Mouse (Mus musculus): ENCODE measurements around the gene Lrrc8d. TPM values are rescaled to one million over a fixed set of nuclear protein-coding genes. Genes with fewer than 3 reads are reported as not detected.

Gene Lrrc8d
- 10.7 and 11.6 TPM in 2 replicates for polyA plus RNA-seq (2015; fragmentation: Nextera tagmentation; extraction: Ambion mirVana)

DNA sequence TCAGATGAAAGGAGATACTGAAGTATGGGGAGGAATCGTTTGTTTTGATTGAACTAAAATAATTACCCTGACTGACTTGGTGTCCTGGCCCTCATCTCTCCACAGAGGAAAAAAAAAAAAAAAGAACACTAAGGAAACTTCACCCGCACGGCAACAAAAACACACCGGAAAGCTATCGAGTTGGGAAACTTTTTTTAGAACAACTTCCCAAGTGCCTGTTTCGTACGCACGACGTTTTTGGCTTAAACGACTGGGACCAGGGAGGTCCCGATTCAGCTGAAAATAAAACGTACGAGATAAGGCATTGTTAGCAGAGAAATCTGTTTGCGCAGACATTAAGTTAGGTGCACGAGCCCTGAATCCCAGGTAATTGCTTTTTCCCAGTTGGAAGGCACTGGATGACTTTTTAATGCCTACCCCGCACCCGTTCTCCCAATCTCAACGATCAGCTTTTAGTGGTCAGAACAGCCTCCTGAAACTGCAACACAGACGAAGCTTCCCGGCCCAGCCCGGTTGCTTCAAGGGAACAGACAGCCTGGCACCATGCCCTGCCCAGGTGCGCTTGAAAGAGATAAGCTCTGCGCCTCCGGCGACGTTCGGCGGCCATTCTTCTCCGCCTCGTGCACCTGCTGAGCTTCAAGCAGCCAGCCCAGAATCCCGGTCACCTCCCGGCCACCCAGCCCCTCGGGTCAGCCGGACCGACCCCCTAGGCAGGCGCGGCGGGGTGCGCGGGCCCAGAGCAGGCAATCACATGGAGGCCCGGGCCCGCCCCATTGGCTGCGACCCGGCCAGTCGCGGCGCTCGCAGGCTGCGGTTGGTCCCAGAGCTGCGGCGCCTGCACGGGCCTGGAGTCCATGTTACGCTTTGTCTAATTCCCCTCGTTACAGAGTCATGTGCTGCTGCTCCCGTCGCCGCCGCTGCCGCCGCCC, at the start of gene Lrrc8d:
Lrrc8d (plus strand) TSS at position 829 of the 929 bp plus-strand sequence.
- Histone ChIP-seq H3K4me3 (peak within 1 kb of the TSS; percentile 89), H3K27me3 (no peaks in the 10 kb centered on the region), H3K36me3 (no peaks in the 10 kb centered on the region), H3K9me3 (no peaks in the 10 kb centered on the region), H3K9ac (peak within 1 kb of the TSS; percentile 80), H3K4me2 (peak within 1 kb of the TSS; percentile 92), H3K27ac (peak within 1 kb of the TSS; percentile 75), H3K4me1 (peaks cover 30% of the 10 kb centered on the region)
- peak; percentile 82 for ATAC-seq (ENCODE audit: insufficient number of reproducible peaks, low FRiP score, low TSS enrichment, low read depth)
- WGBS: 2% methylated on average over 60 of the region's 60 CpGs

DNA sequence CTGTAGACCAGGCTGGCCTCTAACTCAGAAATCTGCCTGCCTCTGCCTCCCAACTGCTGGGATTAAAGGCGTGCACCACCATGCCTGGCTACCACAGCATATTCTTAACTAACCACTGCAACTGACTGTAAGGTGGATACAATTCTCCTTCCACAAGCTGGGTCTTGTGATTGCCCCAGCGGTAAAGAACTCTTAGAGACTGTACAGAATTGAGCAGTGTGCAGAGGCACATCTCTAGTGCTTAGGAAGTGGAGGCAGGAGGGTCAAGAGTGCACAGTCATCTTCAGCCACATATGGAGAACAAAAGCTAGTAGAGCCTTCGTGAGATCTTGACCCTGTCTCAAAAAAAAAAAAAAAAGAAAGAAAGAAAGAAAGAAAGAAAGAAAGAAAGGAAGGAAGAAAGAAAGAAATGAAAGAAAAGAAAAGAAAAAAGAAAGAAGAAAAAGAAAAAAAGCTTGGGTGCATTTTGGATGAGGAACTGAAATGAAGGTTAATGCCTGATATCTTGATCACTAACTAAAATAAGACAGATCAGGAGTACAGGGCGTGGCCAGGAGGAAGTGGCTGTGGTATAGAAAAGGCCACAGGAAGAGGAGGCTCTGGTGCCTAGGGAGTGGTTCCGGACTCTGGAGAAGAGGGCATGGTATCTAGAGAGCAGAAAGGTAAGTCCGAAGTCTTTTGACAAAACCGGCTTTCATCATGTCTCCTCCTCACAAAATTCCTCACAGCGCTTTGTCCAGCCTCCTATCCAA, 48.9 kb upstream of the Lrrc8d start:
- Histone ChIP-seq H3K4me2 (0 out of 2 replicates have a peak overlapping the region, but pooled peaks have one; percentile 5), H3K9me3 (no peaks in the 10 kb centered on the region), H3K4me3 (no peak overlapping the region), H3K27ac (peak overlapping the region; percentile 51), H3K4me1 (peaks cover 17% of the 10 kb centered on the region), H3K27me3 (no peaks in the 10 kb centered on the region), H3K36me3 (no peaks in the 10 kb centered on the region), H3K9ac (no peak overlapping the region)
- 84% methylated on average over 8 of the region's 8 CpGs for whole genome bisulfite sequencing
- no peak for ATAC-seq (ENCODE audit: insufficient number of reproducible peaks, low FRiP score, low TSS enrichment, low read depth)

DNA sequence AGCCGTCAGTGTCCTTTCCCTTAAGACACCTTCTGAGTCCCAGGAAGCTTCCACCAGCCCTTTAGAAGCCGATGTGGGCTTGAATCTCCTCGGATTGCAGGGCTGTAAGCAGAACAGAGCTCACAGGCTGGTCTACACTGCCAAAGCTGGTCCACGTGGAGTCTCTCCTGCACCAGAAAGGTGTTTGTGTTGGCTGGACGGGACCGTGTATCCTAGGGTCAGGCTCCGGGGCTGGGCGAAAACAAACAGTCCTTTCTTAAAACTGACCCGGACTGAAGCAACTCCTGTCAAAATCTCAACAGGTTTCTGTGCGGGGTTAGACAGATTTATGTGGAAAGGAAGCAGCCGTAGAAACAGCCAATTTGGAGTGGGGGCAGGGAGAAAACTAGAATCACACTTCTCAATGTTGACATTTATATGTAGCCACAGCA, 48.2 kb upstream of the Lrrc8d start:
- WGBS: 39% methylated on average over 11 of the region's 11 CpGs
- Histone ChIP-seq H3K27ac (peak overlapping the region; percentile 51), H3K27me3 (no peaks in the 10 kb centered on the region), H3K9ac (no peak overlapping the region), H3K4me2 (0 out of 2 replicates have a peak overlapping the region, but pooled peaks have one; percentile 5), H3K4me1 (peaks cover 17% of the 10 kb centered on the region), H3K36me3 (no peaks in the 10 kb centered on the region), H3K9me3 (no peaks in the 10 kb centered on the region), H3K4me3 (no peak overlapping the region)
- ATAC-seq (ENCODE audit: insufficient number of reproducible peaks, low FRiP score, low TSS enrichment, low read depth): peak; percentile 71; the same call in 1 of the 2 replicates

DNA sequence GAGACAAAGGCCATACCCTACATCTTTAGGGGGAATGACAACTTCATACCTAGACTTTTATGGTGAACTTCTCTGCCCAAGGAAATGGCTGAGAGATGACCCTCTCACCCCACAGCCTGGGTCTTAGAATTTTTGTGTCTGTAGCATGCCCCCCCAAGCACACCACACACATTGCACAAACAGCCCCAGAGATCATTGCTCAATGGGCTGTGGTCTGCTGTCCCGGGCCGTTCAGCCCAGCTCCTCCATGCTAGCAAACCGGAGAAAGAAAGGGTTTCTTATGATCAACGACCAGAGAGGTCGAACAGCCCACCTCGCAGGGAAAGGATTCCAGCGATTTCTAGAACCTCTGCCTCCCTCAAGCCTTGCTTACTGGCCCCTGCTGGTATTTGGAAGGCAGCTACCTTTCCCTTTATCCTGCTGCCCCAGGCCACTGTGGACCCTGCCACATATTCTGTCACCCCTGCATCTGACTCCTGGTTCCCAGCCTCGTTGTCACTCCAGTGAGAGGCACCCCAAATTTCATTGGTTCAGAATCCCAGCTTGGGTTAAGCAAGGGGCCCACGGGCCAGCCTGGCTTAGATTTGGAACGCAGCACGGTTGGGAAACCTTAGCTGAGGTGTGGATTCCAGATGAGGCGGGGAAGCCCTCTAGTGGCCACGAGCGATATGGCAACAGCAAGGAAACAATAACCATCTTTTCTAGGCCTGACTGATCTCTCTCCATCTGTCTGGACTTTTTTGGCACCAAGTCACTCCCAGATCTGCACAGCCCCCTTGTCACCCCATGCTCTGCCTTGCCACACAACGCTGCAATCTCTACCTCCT, 45.3 kb upstream of the Lrrc8d start:
- no peak for ATAC-seq (ENCODE audit: insufficient number of reproducible peaks, low FRiP score, low TSS enrichment, low read depth)
- H3K9me3 ChIP-seq: no peaks in the 10 kb centered on the region
- 22% methylated on average over 15 of the region's 15 CpGs for WGBS

DNA sequence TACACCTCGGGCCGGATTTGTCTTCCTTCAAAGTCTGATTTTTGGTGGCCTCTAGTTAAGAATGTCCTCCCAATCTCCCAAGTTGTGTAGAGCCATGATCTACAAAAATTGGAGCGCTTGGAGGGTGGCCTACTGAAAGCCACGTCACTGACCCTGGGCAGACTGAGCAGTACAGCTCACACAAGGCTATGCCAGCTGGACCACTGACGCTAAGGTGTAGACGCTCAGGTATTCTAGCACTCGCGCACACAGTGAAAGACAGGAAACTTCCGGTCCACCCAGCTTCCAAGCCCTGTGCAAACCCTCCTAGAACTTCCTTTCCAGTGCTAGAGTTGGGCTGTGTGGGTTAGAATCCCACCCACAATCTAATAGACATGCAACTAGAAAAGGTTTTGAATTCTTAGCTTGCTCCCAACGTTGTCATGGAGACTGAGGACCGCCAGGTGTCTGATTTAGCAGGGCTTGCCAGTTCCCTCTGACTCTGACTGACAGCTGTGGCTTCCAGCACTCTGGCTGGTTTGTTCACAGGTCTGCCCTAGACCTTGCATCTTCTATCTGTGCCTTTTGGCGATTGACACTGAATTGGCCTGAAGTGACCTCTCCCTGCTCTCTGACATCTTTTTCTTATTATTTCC, 44.6 kb upstream of the Lrrc8d start:
- Histone ChIP-seq H3K4me1 (peaks cover 10% of the 10 kb centered on the region), H3K4me3 (no peak overlapping the region), H3K36me3 (no peaks in the 10 kb centered on the region), H3K27ac (no peak overlapping the region), H3K4me2 (no peak overlapping the region), H3K27me3 (no peaks in the 10 kb centered on the region), H3K9ac (no peak overlapping the region), H3K9me3 (no peaks in the 10 kb centered on the region)
- WGBS: 66% methylated on average over 12 of the region's 12 CpGs
- ATAC-seq (ENCODE audit: insufficient number of reproducible peaks, low FRiP score, low TSS enrichment, low read depth): no peak

More for the DNA sequence above, 45.3 kb upstream of the Lrrc8d start:
- H3K27me3 ChIP-seq: no peaks in the 10 kb centered on the region
- H3K4me3 ChIP-seq: no peak overlapping the region
- no peak overlapping the region for H3K9ac ChIP-seq
- H3K27ac ChIP-seq: no peak overlapping the region
- no peaks in the 10 kb centered on the region for H3K36me3 ChIP-seq
- peaks cover 14% of the 10 kb centered on the region for H3K4me1 ChIP-seq
- H3K4me2 ChIP-seq: no peak overlapping the region

DNA sequence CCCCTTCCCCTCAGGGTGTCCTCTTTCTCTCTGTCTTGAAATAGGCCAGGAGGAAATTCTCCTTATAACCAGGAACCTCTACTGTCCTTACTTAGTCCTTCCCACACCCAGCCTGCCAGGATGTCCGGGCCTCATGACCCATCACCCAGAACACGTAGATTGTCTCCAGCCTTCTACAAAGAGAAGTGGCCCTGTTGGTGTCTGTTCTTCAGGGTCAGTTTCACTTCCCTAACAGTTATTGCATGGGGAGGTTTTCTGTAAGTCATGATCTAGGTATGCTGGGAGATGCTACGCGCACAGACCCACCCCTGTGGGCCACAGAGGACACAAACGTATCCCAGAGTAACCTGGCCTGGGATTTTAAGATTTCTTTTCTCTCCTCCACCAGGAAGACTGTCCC, 37.9 kb upstream of the Lrrc8d start:
- Histone ChIP-seq H3K36me3 (no peaks in the 10 kb centered on the region), H3K4me2 (no peak overlapping the region), H3K4me3 (no peak overlapping the region), H3K4me1 (no peaks in the 10 kb centered on the region), H3K9ac (no peak overlapping the region), H3K9me3 (no peaks in the 10 kb centered on the region), H3K27me3 (no peaks in the 10 kb centered on the region), H3K27ac (no peak overlapping the region)
- 82% methylated on average over 5 of the region's 5 CpGs for WGBS
- ATAC-seq (ENCODE audit: insufficient number of reproducible peaks, low FRiP score, low TSS enrichment, low read depth): no peak

DNA sequence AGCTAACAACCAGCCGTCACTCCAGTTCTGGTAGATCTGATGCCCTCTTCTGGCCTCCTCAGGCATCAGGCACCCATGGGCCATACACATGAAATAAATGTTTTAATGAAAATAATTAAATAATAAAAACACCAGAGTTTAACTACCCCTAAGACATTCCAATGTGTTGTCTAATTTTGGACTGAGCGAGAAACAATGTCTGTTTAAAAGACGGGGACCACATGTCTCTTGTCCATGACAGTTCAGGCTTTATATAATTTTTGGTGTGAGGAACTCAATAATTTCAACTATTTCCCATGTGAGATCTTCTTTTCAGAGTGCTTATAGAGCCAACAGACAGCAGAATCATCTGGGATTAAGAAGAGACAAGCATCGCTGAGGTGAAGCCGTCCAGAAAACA, 32.8 kb upstream of the Lrrc8d start:
- 93% methylated on average over 5 of the region's 5 CpGs for WGBS
- Histone ChIP-seq H3K9me3 (no peaks in the 10 kb centered on the region), H3K27me3 (no peaks in the 10 kb centered on the region), H3K4me3 (no peak overlapping the region), H3K36me3 (no peaks in the 10 kb centered on the region), H3K4me1 (no peaks in the 10 kb centered on the region), H3K27ac (no peak overlapping the region), H3K9ac (no peak overlapping the region), H3K4me2 (no peak overlapping the region)
- no peak for ATAC-seq (ENCODE audit: insufficient number of reproducible peaks, low FRiP score, low TSS enrichment, low read depth)

DNA sequence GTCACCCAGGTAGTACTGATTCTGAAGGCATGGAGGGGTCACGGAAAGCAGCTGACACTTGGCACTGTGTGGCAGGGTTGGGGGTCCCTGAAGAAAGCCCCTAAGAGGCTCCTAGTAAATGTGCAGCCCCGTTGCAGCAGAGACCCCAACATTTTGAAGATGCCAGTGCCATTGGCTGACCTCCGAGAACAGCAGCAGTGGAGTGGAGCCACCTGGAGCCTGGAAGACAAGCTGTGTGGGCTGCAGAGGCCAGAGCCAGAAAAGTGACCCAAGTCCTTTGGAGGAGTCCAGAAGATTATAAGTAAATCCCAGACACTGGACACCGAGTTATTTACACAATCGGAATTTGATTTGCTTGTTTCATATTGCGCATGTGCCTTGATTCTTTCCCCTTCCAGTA, 32.4 kb upstream of the Lrrc8d start:
- H3K4me1 ChIP-seq: no peaks in the 10 kb centered on the region
- ATAC-seq (ENCODE audit: insufficient number of reproducible peaks, low FRiP score, low TSS enrichment, low read depth): no peak
- no peaks in the 10 kb centered on the region for H3K27me3 ChIP-seq
- H3K9me3 ChIP-seq: no peaks in the 10 kb centered on the region
- H3K9ac ChIP-seq: no peak overlapping the region
- H3K27ac ChIP-seq: no peak overlapping the region
- H3K36me3 ChIP-seq: no peaks in the 10 kb centered on the region
- H3K4me3 ChIP-seq: no peak overlapping the region
- WGBS: 85% methylated on average over 6 of the region's 6 CpGs
- H3K4me2 ChIP-seq: no peak overlapping the region

DNA sequence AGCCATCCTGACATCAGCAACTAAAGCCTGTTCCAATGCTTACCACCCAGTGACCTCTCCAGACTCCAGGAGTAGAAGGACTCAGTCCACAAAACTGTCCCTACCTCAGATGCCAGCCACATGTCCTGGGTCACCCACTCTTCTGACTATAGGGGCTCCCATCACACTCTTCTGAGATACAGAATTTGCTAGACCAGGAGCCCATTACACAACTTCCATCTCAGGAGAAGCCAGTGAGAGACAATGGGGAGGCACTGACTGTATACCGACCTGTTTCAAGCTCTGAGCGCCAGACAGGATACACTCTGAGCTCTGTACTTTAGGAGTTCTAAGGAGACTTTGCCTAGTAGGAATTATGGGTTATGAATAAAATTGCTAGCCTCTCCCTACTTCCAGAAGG, 30.7 kb upstream of the Lrrc8d start:
- Histone ChIP-seq H3K4me1 (no peaks in the 10 kb centered on the region), H3K9me3 (no peaks in the 10 kb centered on the region), H3K4me3 (no peak overlapping the region), H3K9ac (no peak overlapping the region), H3K27ac (no peak overlapping the region), H3K36me3 (no peaks in the 10 kb centered on the region), H3K27me3 (no peaks in the 10 kb centered on the region), H3K4me2 (no peak overlapping the region)
- no peak for ATAC-seq (ENCODE audit: insufficient number of reproducible peaks, low FRiP score, low TSS enrichment, low read depth)
- 91% methylated on average over 2 of the region's 2 CpGs for WGBS

DNA sequence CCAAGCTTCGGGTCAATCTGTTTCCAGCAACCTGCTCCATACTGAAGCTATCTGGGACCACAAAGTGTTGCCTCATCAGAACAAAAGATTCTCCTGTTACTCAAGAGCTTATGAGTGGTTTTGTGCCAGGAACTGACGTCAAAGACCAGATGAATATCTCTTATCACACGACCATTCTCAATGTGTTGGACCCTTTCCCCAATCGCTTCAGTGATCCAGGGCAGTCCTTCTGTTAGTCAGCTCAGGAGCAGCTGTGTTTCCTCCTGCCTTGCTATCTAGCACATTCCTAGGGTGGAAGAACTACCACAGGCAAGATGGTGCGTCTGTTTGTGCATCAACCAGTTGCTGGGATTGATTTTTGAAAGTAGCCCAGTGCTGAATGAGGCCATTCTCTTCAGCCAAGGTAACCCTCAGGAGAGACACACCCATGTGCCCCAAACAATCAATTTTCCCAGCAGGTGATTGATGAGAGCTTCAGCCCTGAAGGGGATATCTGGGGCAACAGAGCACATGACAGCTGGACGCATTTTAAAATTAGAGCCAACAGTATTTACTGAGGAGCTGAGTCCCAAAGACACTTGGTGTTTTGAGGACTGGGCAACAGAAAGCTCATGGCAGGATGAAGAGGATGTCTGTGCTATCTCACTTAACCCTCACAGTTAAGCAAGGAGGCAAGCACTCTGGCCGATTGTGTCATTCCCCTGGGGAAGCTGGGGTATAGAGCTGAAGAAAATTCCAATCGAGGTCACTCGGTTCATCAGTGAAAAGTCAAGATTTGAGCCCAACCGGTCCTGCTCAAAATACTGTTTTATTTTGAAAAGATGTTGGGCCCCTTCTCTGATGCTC, 30.0 kb upstream of the Lrrc8d start:
- no peaks in the 10 kb centered on the region for H3K27me3 ChIP-seq
- H3K4me2 ChIP-seq: no peak overlapping the region
- no peak for ATAC-seq (ENCODE audit: insufficient number of reproducible peaks, low FRiP score, low TSS enrichment, low read depth)
- H3K36me3 ChIP-seq: no peaks in the 10 kb centered on the region
- H3K9ac ChIP-seq: no peak overlapping the region
- 73% methylated on average over 10 of the region's 10 CpGs for WGBS
- H3K9me3 ChIP-seq: no peaks in the 10 kb centered on the region
- peaks cover 2% of the 10 kb centered on the region; the same call in 1 of the 2 replicates for H3K4me1 ChIP-seq
- no peak overlapping the region for H3K4me3 ChIP-seq
- H3K27ac ChIP-seq: no peak overlapping the region

Data from limb, embryonic 15.5 days (tissue).